Mouse (Mus musculus) heart, embryonic 12.5 days (tissue): ENCODE results near the gene Prpf31. TPM values are rescaled to one million over a fixed set of nuclear protein-coding genes. Genes with fewer than 3 reads are reported as not detected.
A peak's percentile ranks its signal among the peaks of the same experiment; 100 is the strongest.

Source experiments
- ATAC-seq: fragments of 200-750 bp; cut with Nextera tagmentation; 2 replicates; pipeline ENCODE4 v1.8.0; 2017; ENCODE audit warnings: moderate TSS enrichment, moderate library complexity; ENCODE audit not compliant: insufficient number of reproducible peaks, low FRiP score
- H3K27ac ChIP-seq: fragments of 300-500 bp; sonication (generic); 2 replicates; pipeline ENCODE4 v1.5.1; 2016; ENCODE audit warnings: mild to moderate bottlenecking, moderate library complexity; ENCODE audit not compliant: poor library complexity, severe bottlenecking
- H3K27me3 ChIP-seq: fragments of 300-500 bp; sonication (generic); replicated peaks from 2 replicates; pipeline ENCODE4 v1.6.1; 2016; ENCODE audit warnings: mild to moderate bottlenecking, moderate library complexity
- H3K36me3 ChIP-seq: fragments of 300-500 bp; sonication (generic); 2 replicates; pipeline ENCODE4 v1.6.1; 2016; ENCODE audit warnings: mild to moderate bottlenecking, moderate library complexity
- H3K4me1 ChIP-seq: fragments of 300-500 bp; sonication (generic); replicated peaks from 2 replicates; pipeline ENCODE4 v1.6.1; 2016; ENCODE audit warnings: mild to moderate bottlenecking
- H3K4me2 ChIP-seq: fragments of 300-500 bp; sonication (generic); 2 replicates; pipeline ENCODE4 v1.6.1; 2016; ENCODE audit warnings: mild to moderate bottlenecking, moderate library complexity
- H3K4me3 ChIP-seq: fragments of 300-500 bp; sonication (generic); 2 replicates; pipeline ENCODE4 v1.5.1; 2016; ENCODE audit warnings: mild to moderate bottlenecking
- H3K9ac ChIP-seq: fragments of 300-500 bp; sonication (generic); 2 replicates; pipeline ENCODE4 v1.6.1; 2016; ENCODE audit warnings: mild to moderate bottlenecking, moderate library complexity
- H3K9me3 ChIP-seq: fragments of 300-500 bp; sonication (generic); replicated peaks from 2 replicates; pipeline ENCODE4 v1.6.1; 2016; ENCODE audit warnings: mild to moderate bottlenecking, moderate library complexity
- WGBS: fragments of 180-500 bp; shearing (Covaris S2); methylation state at CpG from one replicate; pipeline ENCODE4 v1.1.7; 2016; 5-methylcytosine and 5-hydroxymethylcytosine counted together
- polyA plus RNA-seq: library from polyadenylated mRNA; unstranded; fragments of >200 nt; fragmentation: Nextera tagmentation; extraction: Ambion mirVana; gene quantifications from 2 replicates; pipeline ENCODE4 v1.2.1, GENCODE M21; 2016

Gene Prpf31
- polyA plus RNA-seq, 1 experiment from 2014 or later, result 63.7 TPM

- ATAC-seq, result no peak
- Histone ChIP-seq H3K9ac (no peak overlapping the region), H3K36me3 (no peaks in the 10 kb centered on the region), H3K27me3 (no peaks in the 10 kb centered on the region), H3K4me1 (no peaks in the 10 kb centered on the region), H3K9me3 (peaks cover 5% of the 10 kb centered on the region; the same call in 1 of the 2 replicates), H3K27ac (no peak overlapping the region), H3K4me3 (no peak overlapping the region), H3K4me2 (no peak overlapping the region)
- WGBS, result 20% methylated on average over 4 of the region's 4 CpGs
Observed at GRCm38 (mm10) chr7:3601119-3601518, 28.7 kb upstream of the Prpf31 start.

DNA sequence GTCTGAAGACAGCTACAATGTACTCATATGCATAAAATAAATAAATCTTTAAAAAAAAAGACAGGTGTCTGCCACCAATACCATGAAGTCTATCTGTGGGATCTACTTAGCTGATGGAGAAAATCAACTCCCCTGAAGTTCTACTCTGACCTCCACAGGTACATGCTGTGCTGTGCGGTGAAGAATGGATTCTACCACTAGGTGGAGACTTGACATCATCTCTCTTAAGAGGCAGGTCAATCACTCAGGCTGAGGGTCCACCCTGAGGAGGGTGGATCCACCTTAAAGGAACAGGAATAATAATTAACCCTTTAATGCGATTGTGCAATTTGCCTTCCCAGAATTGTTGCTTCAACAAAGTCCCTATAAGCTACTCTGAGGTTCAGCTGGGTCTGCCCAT, 23.0 kb upstream of the Prpf31 start:
- Histone ChIP-seq H3K4me2 (no peak overlapping the region), H3K27me3 (no peaks in the 10 kb centered on the region), H3K4me1 (no peaks in the 10 kb centered on the region), H3K4me3 (no peak overlapping the region), H3K27ac (no peak overlapping the region), H3K9me3 (peaks cover 5% of the 10 kb centered on the region; the same call in 1 of the 2 replicates), H3K9ac (no peak overlapping the region), H3K36me3 (no peaks in the 10 kb centered on the region)
- WGBS, result 11% methylated on average over 2 of the region's 2 CpGs
- no peak for ATAC-seq

GRCm38 (mm10) chr7:3607391-3607790, 22.4 kb upstream of the Prpf31 start:
- Histone ChIP-seq H3K36me3 (no peaks in the 10 kb centered on the region), H3K4me2 (no peak overlapping the region), H3K4me1 (no peaks in the 10 kb centered on the region), H3K27ac (no peak overlapping the region), H3K9me3 (peaks cover 5% of the 10 kb centered on the region; the same call in 1 of the 2 replicates), H3K27me3 (no peaks in the 10 kb centered on the region), H3K9ac (no peak overlapping the region), H3K4me3 (no peak overlapping the region)
- 82% methylated on average over 6 of the region's 6 CpGs for WGBS
- ATAC-seq, result no peak

- no peak overlapping the region for H3K4me2 ChIP-seq
- H3K27me3 ChIP-seq, result no peaks in the 10 kb centered on the region
- H3K36me3 ChIP-seq, result no peaks in the 10 kb centered on the region
- no peak overlapping the region for H3K27ac ChIP-seq
- ATAC-seq, result no peak
- no peak overlapping the region for H3K9ac ChIP-seq
- H3K9me3 ChIP-seq, result peaks cover 5% of the 10 kb centered on the region; the same call in 1 of the 2 replicates
- no peaks in the 10 kb centered on the region for H3K4me1 ChIP-seq
- 91% methylated on average over 3 of the region's 3 CpGs for WGBS
- no peak overlapping the region for H3K4me3 ChIP-seq
Observed at GRCm38 (mm10) chr7:3608668-3609067, 21.1 kb upstream of the Prpf31 start.

DNA sequence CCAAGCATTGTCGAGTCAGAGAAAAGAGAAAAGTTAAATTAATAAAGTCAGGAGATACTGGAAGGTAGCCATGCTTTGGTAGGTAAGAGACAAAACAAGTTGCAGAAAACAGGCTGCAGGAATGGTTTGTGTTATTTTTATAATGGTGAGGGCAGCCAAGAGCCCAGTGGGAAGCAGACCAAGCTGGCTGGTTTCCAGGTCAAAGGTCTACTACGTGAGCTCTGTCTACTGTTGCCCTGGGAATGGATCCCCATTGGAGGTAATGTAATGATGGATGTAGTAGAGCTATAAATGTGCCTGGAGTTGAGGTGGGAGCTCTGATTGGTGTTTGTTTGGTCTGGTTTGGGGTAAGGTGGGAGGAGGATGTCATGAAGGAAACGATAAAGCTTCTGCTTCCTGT, 20.7 kb upstream of the Prpf31 start:
- no peaks in the 10 kb centered on the region for H3K36me3 ChIP-seq
- 58% methylated on average over 3 of the region's 3 CpGs for WGBS
- peaks cover 5% of the 10 kb centered on the region; the same call in 1 of the 2 replicates for H3K9me3 ChIP-seq
- no peak overlapping the region for H3K27ac ChIP-seq
- H3K27me3 ChIP-seq, result no peaks in the 10 kb centered on the region
- H3K4me1 ChIP-seq, result no peaks in the 10 kb centered on the region
- H3K9ac ChIP-seq, result no peak overlapping the region
- no peak for ATAC-seq
- H3K4me2 ChIP-seq, result no peak overlapping the region
- H3K4me3 ChIP-seq, result no peak overlapping the region

- WGBS, result 89% methylated on average over 3 of the region's 3 CpGs
- H3K4me1 ChIP-seq, result no peaks in the 10 kb centered on the region
Observed at GRCm38 (mm10) chr7:3610437-3610836, 19.3 kb upstream of the Prpf31 start.

DNA sequence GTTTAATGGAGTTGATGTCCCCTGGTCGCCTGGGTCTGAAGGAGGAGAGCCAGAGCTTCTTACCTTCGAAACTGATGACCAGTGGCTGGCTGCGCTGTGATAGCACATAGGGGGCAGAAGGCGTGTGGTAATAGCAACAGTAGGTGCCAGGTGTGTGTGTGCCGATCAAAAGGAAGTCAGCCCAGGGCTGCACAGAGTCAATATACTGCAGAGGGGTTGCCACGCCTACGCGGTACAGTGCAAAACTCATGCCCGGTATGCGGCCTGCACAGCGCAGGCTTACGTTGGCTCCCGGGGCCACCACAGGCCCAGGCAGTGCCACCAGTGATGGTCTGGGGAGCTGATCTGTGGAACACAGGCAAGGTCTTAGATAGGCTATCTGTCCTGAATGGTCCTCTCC, 18.8 kb upstream of the Prpf31 start:
- ATAC-seq, result no peak
- H3K27ac ChIP-seq, result no peak overlapping the region
- 82% methylated on average over 13 of the region's 13 CpGs for WGBS

More at GRCm38 (mm10) chr7:3610437-3610836, 19.3 kb upstream of the Prpf31 start:
- H3K36me3 ChIP-seq, result no peaks in the 10 kb centered on the region
- no peak overlapping the region for H3K9ac ChIP-seq
- H3K4me2 ChIP-seq, result no peak overlapping the region
- no peak for ATAC-seq
- H3K9me3 ChIP-seq, result peaks cover 5% of the 10 kb centered on the region; the same call in 1 of the 2 replicates
- no peak overlapping the region for H3K4me3 ChIP-seq
- no peaks in the 10 kb centered on the region; the same call in 1 of the 2 replicates for H3K27me3 ChIP-seq
- H3K27ac ChIP-seq, result no peak overlapping the region

DNA sequence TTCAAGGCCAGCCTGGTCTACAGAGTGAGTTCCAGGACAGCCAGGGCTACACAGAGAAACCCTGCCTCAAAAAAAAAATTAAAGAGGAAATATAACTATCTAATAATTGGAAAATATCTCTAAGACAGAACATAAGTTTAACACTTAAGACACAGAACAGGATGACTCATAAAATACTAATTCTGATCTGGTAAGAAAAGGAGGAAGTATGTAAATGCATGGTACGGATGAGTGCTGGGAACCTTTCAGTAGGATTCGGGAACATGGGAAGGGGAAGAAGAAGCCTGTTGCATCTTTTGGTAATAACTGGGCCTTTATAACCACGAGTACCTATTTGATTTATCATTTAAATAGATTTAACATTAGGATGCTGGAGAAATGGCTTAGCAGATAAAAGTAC, 15.8 kb upstream of the Prpf31 start:
- no peak overlapping the region for H3K9ac ChIP-seq
- H3K4me3 ChIP-seq, result no peak overlapping the region
- no peak for ATAC-seq
- no peaks in the 10 kb centered on the region; the same call in 1 of the 2 replicates for H3K27me3 ChIP-seq
- H3K4me1 ChIP-seq, result peaks cover 7% of the 10 kb centered on the region
- peaks cover 5% of the 10 kb centered on the region for H3K36me3 ChIP-seq
- H3K27ac ChIP-seq, result no peak overlapping the region
- H3K9me3 ChIP-seq, result no peaks in the 10 kb centered on the region
- no peak overlapping the region for H3K4me2 ChIP-seq
- whole genome bisulfite sequencing, result 75% methylated on average over 3 of the region's 3 CpGs

More for the DNA sequence above, 18.8 kb upstream of the Prpf31 start:
- Histone ChIP-seq H3K4me1 (no peaks in the 10 kb centered on the region), H3K9ac (no peak overlapping the region), H3K4me3 (no peak overlapping the region), H3K36me3 (no peaks in the 10 kb centered on the region), H3K4me2 (no peak overlapping the region), H3K27me3 (no peaks in the 10 kb centered on the region; the same call in 1 of the 2 replicates), H3K9me3 (peaks cover 1% of the 10 kb centered on the region; the same call in 1 of the 2 replicates)

- WGBS, result 75% methylated on average over 4 of the region's 4 CpGs
- H3K9ac ChIP-seq, result no peak within 1 kb of the TSS
- peak within 1 kb of the TSS; percentile 70 for H3K4me3 ChIP-seq
- no peaks in the 10 kb centered on the region; the same call in 1 of the 2 replicates for H3K27me3 ChIP-seq
- no peak within 1 kb of the TSS for H3K27ac ChIP-seq
- H3K36me3 ChIP-seq, result peaks cover 24% of the 10 kb centered on the region
- H3K4me1 ChIP-seq, result peaks cover 7% of the 10 kb centered on the region
- H3K4me2 ChIP-seq, result peak within 1 kb of the TSS; percentile 42; the same call in 1 of the 2 replicates
- no peak for ATAC-seq
- H3K9me3 ChIP-seq, result no peaks in the 10 kb centered on the region
Observed at GRCm38 (mm10) chr7:3616057-3616388, 13.8 kb upstream of the Prpf31 start, which contains the start of gene Oscar. Gene Oscar, minus strand, starts transcription at chr7:3616157.

DNA sequence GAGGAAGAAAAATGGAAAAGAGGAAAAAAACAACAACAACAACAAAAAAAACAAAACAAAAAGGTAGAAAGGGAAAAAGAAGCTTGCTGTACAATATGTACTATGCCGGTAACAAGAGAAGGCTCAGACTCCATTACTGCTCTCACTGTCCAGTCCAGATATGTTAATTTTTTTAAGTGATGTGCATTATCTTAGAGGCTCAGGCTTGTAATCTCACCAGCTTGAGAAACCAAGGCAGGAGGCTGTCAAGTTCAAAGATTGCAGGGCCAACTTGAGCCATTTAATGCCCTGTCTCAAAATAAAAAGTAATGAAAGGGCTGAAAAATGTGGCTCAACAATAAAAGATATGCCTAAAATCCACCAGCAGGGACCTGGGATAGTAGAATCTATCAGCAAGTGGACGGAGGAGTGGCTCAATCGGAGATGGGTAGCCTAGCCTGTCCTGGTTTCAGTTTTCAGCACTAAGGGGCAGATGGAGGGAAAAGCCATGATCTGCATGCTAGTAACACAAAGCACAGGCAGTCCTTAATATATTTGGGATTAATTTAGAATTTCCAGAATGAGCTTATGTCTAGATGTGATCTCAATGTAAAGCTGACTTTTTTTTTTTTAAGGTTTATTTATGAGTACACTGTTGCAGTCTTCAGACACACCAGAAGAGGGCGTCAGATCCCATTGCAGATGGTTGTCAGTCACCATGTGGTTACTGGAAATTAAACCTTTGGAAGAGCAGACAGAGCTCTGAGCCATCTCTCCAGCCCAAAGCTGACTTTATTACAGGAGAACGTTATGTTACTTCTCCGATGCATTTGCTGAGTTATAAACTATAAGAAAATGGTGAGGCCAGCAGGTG, 13.2 kb upstream of the Prpf31 start:
- Histone ChIP-seq H3K4me1 (peaks cover 7% of the 10 kb centered on the region), H3K9me3 (no peaks in the 10 kb centered on the region), H3K27me3 (no peaks in the 10 kb centered on the region; the same call in 1 of the 2 replicates), H3K4me2 (peak overlapping the region; percentile 42; the same call in 1 of the 2 replicates), H3K9ac (no peak overlapping the region), H3K36me3 (peaks cover 24% of the 10 kb centered on the region), H3K27ac (no peak overlapping the region), H3K4me3 (peak overlapping the region; percentile 70)
- 43% methylated on average over 6 of the region's 6 CpGs for WGBS
- ATAC-seq, result peak; percentile 26; the same call in 1 of the 2 replicates

DNA sequence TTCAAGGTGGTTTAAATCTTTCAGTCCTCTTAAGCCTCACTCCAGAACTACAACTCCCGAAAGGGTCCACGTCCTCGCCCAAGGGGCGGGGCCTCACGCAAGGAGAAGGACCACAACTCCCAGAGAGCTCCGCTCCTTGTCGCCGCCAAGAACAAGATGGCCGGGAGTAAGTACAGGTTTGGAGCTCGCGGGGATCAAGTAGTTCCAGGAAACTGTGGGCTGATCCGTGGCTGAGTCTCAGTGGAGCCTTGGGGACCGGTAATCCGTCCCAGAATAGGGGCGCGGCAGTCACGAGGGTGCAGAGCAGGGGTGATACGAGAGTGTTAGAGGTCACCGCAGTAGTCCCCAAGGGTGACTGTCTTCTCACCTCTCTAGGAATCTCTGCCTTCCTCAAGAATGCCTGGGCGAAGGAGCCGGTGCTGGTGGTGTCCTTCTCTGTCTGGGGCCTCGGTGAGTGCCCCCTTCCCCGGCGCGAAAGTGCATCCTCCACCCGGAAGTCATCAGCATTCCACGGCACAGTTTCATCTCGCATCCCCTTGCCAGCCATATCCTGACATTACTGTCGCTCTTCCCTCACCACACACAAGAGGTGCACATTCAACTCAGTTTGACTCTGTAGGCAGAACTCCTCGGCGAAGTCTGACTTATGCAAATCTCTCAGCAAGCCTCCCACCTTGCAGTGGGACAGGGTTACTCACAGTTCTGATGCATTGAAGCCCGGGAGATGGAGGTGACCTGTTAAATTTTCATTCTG, 12.4 kb upstream of the Prpf31 start, which contains the start of gene Ndufa3:
Gene Ndufa3, plus strand, starts transcription at position 132 of the 754 bp plus-strand sequence.
- Histone ChIP-seq H3K36me3 (peaks cover 31% of the 10 kb centered on the region), H3K4me1 (peaks cover 7% of the 10 kb centered on the region), H3K4me3 (peak within 1 kb of the TSS; percentile 70), H3K9me3 (no peaks in the 10 kb centered on the region), H3K9ac (peak within 1 kb of the TSS; percentile 88), H3K4me2 (peak within 1 kb of the TSS; percentile 90), H3K27ac (peak within 1 kb of the TSS; percentile 73), H3K27me3 (no peaks in the 10 kb centered on the region; the same call in 1 of the 2 replicates)
- under 1% methylated on average over 32 of the region's 32 CpGs for WGBS
- peak; percentile 94 for ATAC-seq
